In genomic region chr9:9144301-9145121, GRCm38 (mm10) we compare ENCODE assay signal across 20 mouse cellular contexts.
DNase-seq lines count a peak whose midpoint lies in the region; ATAC-seq and TF ChIP-seq lines count a peak whose summit lies in the region.
"Had no signal": no experiment of that assay in that cellular context is flagged by ENCODE, and none has a peak within 500 bp of the region (broad histone marks: within the 10 kb centered on the region; RNA-seq: fewer than 3 reads in every experiment).

No protein-coding gene starts in this region.

- ATAC-seq in limb, embryonic 12.5 days (ENCODE audit: insufficient number of reproducible peaks, insufficient read depth, low FRiP score, low TSS enrichment, low read depth): no peak
- peak; percentile 52; the same call in 1 of the 2 replicates for ATAC-seq in common myeloid progenitor, adult 5-6 weeks (replicated peaks; ENCODE audit: low read depth, poor library complexity, severe bottlenecking)
- no peak for ATAC-seq in kidney, embryonic 15.5 days (replicated peaks; ENCODE audit: low FRiP score)
- ATAC-seq in inflammation-experienced regulatory T-cells, adult 6 months: no peak
- no peak for ATAC-seq in megakaryocyte, adult 5-6 weeks (ENCODE audit: poor library complexity, severe bottlenecking)
- ATAC-seq: CD4-positive, CD25-positive, alpha-beta regulatory T cell, adult 4 months; forebrain, embryonic 14.5 days; lung, postnatal 0 days had no signal

- no peak overlapping the region for H3ac ChIP-seq in myocyte (ENCODE audit: control insufficient read depth, insufficient read length)

- TF ChIP-seq POLR2A in myocyte (IDR thresholded peaks at IDR 0.05; ENCODE audit: insufficient read length, low read depth): no peak

- peaks cover 56% of the 10 kb centered on the region for H3K4me1 ChIP-seq in limb, embryonic 12.5 days (replicated peaks)
- peaks cover 48% of the 10 kb centered on the region for H3K4me1 ChIP-seq in limb, embryonic 10.5 days
- H3K4me1 ChIP-seq in kidney, embryonic 15.5 days: peaks cover 18% of the 10 kb centered on the region
- H3K4me1 ChIP-seq: heart, embryonic 15.5 days; liver, embryonic 15.5 days; megakaryocyte, embryonic 14.5 days had no signal

- no peak overlapping the region for H3K9ac ChIP-seq in limb, embryonic 12.5 days (replicated peaks)
- no peak overlapping the region for H3K9ac ChIP-seq in kidney, embryonic 15.5 days
- H3K9ac ChIP-seq: heart, embryonic 15.5 days; liver, embryonic 15.5 days had no signal

- H3K79me2 ChIP-seq in myocyte (ENCODE audit: control insufficient read depth, insufficient read depth): peaks cover 33% of the 10 kb centered on the region

- 84% methylated on average over 7 of the region's 7 CpGs for WGBS in limb, embryonic 12.5 days
- WGBS in limb, embryonic 10.5 days: 94% methylated on average over 7 of the region's 7 CpGs
- WGBS in kidney, embryonic 15.5 days: 80% methylated on average over 7 of the region's 7 CpGs

- no peak overlapping the region for H3K4me3 ChIP-seq in limb, embryonic 12.5 days (replicated peaks)
- no peak overlapping the region for H3K4me3 ChIP-seq in limb, embryonic 10.5 days
- no peak overlapping the region for H3K4me3 ChIP-seq in kidney, embryonic 15.5 days (replicated peaks)
- no peak overlapping the region for H3K4me3 ChIP-seq in myocyte
- H3K4me3 ChIP-seq: heart, embryonic 15.5 days; liver, embryonic 15.5 days; megakaryocyte, embryonic 14.5 days had no signal

- DNase-seq in limb, embryonic 10.5 days (ENCODE audit: low spot score): no peak
- DNase-seq in adrenal gland, postnatal 10 days: no peak
- DNase-seq: cerebellum, adult 8-10 months; heart, adult 11 months; left cerebral cortex, postnatal 4 days; right cerebral cortex, postnatal 25 days; thymus, postnatal 14 days had no signal

- H3K27ac ChIP-seq in limb, embryonic 12.5 days: peak overlapping the region; percentile 3; the same call in 1 of the 2 replicates
- no peak overlapping the region for H3K27ac ChIP-seq in limb, embryonic 10.5 days
- 0 out of 2 replicates have a peak overlapping the region, but pooled peaks have one; percentile 3 for H3K27ac ChIP-seq in kidney, embryonic 15.5 days
- H3K27ac ChIP-seq: heart, embryonic 15.5 days; liver, embryonic 15.5 days had no signal

- no peaks in the 10 kb centered on the region for H3K27me3 ChIP-seq in limb, embryonic 12.5 days
- no peaks in the 10 kb centered on the region for H3K27me3 ChIP-seq in limb, embryonic 10.5 days (ENCODE audit: low read depth, poor library complexity, severe bottlenecking)
- H3K27me3 ChIP-seq in kidney, embryonic 15.5 days: no peaks in the 10 kb centered on the region
- H3K27me3 ChIP-seq in myocyte (ENCODE audit: control insufficient read depth, insufficient read depth, insufficient read length): no peaks in the 10 kb centered on the region
- H3K27me3 ChIP-seq: heart, embryonic 15.5 days; liver, embryonic 15.5 days; megakaryocyte, embryonic 14.5 days had no signal

- H3K9me3 ChIP-seq in limb, embryonic 12.5 days: no peaks in the 10 kb centered on the region
- H3K9me3 ChIP-seq in limb, embryonic 10.5 days (replicated peaks): no peaks in the 10 kb centered on the region
- no peaks in the 10 kb centered on the region for H3K9me3 ChIP-seq in kidney, embryonic 15.5 days (replicated peaks)
- H3K9me3 ChIP-seq: G1E; heart, embryonic 15.5 days; liver, embryonic 15.5 days had no signal

- H3K36me3 ChIP-seq in limb, embryonic 12.5 days: no peaks in the 10 kb centered on the region
- H3K36me3 ChIP-seq in limb, embryonic 10.5 days: no peaks in the 10 kb centered on the region
- no peaks in the 10 kb centered on the region for H3K36me3 ChIP-seq in kidney, embryonic 15.5 days
- no peaks in the 10 kb centered on the region for H3K36me3 ChIP-seq in myocyte (ENCODE audit: control insufficient read depth, insufficient read depth)
- H3K36me3 ChIP-seq: G1E; heart, embryonic 15.5 days; liver, embryonic 15.5 days had no signal

- no peak overlapping the region for H3K4me2 ChIP-seq in limb, embryonic 12.5 days
- no peak overlapping the region for H3K4me2 ChIP-seq in kidney, embryonic 15.5 days
- peak overlapping the region; percentile 65 for H3K4me2 ChIP-seq in myocyte (ENCODE audit: low read depth)
- H3K4me2 ChIP-seq: heart, embryonic 15.5 days; liver, embryonic 15.5 days had no signal

TF ChIP-seq in myocyte, 11 proteins besides CTCF, POLR2A, EP300 and RAD21:
- TF ChIP-seq TCF12 (IDR thresholded peaks at IDR 0.05; ENCODE audit: insufficient read depth, poor library complexity, severe bottlenecking) (no peak), REST (IDR thresholded peaks at IDR 0.05; ENCODE audit: insufficient read depth, insufficient read length) (no peak), SRF (IDR thresholded peaks at IDR 0.05; ENCODE audit: control insufficient read depth, insufficient read length, low read depth) (no peak), CEBPB (IDR thresholded peaks at IDR 0.05; ENCODE audit: insufficient read depth, poor library complexity, severe bottlenecking) (0 out of 2 replicates have a peak, but pooled peaks have one; percentile 39), TCF3 (IDR thresholded peaks at IDR 0.05; ENCODE audit: insufficient read length, low read depth) (no peak), POLR2AphosphoS2 (IDR thresholded peaks at IDR 0.05; ENCODE audit: insufficient read length, low read depth) (no peak), MAX (IDR thresholded peaks at IDR 0.05; ENCODE audit: low read depth) (no peak), USF1 (IDR thresholded peaks at IDR 0.05; ENCODE audit: low read depth) (no peak), MYOD1 (IDR thresholded peaks at IDR 0.05; ENCODE audit: control insufficient read depth in 1 of 3, insufficient read length in 2 of 3, low read depth in 2 of 3) (peak in 1 of 3 experiments; percentile 17), E2F4 (IDR thresholded peaks at IDR 0.05; ENCODE audit: insufficient read depth) (no peak), MYOG (IDR thresholded peaks at IDR 0.05; ENCODE audit: control insufficient read depth in 1 of 3, insufficient read depth in 1 of 3, insufficient read length in 2 of 3, low read depth in 2 of 3) (no peak)
